Mouse (Mus musculus) left cerebral cortex, postnatal 10 days (tissue): Measurements from ENCODE around the gene Ryr3. TPM values are rescaled to one million over a fixed set of nuclear protein-coding genes. Genes with fewer than 3 reads are reported as not detected.

Source experiments
- DNase-seq, 2 experiments: peaks; one replicate each; pipeline ENCODE4 v3.0.0; 2021 to 2022; ENCODE audit warnings: low spot score in 2 of 2, mixed read lengths in 1 of 2; ENCODE audit errors: extremely low spot score in 1 of 2
- intact Hi-C: fragments of 180-260 bp; cut with DNase I; formaldehyde crosslinking; loops from one replicate; pipeline ENCODE4 v1.15.1; 2025
- microRNA-seq: library from miRNA; unstranded; fragments of <30 nt; microRNA quantifications from one replicate; pipeline ENCODE4 v1.2.0, GENCODE M21; 2022
- total RNA-seq, 2 experiments: library from RNA; stranded (reverse); gene quantifications; 2 replicates each; pipeline ENCODE4 v1.2.3; 2021

The Ryr3 gene
- total RNA-seq, 2 experiments from 2014 or later, result 34.2 to 39.4 TPM

DNA sequence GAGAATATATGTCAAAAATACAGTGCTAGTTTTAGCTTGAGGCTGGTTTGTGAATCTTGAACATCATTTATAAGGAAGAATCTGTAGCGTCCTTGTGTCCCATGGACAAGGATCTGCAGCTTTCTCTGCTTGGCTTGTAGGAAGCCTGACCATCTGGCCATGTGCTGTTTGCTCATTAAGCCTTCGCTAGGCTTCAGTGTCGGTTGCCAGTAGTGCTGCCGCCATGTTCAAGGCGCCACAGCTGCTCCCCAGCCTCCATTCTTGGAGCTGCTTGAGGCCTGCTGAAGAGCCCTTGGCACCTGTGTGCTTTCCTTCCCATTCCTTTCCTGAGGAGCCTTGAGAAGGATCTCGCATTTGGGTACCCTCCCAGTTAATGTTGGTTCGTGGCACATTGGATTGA lies 602.5 kb downstream of the Ryr3 start:
- no peak for DNase-seq
- intact Hi-C loops, result no loop called here

DNA sequence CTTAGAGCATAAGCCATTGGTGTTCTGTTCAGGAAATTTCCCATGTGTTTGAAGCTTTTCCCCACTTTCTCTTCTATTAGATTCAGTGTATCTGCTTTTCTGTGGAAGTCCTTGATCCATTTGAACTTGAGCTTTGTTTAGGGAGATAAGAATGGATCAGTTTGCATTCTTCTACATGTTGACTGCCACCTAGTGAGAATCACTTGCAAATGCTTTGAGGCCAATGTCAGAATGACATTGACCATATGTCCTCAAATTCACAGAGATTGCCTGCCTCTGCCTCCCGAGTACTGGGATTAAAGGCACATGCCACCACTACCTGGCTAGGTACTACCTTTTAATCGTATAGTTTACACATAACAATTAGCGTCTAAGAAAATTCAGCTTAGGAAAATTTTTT lies 604.3 kb downstream of the Ryr3 start:
- intact Hi-C loops, result no loop called here
- no peak for DNase-seq

DNA sequence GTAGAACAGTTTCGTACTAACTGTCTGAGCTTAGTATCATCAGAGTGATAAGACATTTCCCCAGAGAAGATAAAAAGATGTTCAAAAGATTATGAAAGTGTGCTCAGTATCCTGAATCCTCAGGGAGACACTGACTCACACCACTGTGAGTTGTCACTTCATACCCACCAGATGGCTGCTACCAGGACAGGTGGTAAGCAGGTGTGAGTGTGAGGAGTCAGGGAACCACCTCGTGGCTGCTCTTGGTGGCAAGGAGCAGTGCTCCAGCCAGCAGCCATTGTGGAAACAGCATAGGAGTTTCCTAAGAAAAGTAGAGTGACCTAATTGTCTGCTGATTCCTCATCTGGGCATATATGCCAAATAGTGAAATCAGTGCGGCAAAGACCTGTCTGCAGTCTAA lies 610.4 kb downstream of the Ryr3 start:
- intact Hi-C loops, result no loop called here
- DNase-seq, result no peak

DNA sequence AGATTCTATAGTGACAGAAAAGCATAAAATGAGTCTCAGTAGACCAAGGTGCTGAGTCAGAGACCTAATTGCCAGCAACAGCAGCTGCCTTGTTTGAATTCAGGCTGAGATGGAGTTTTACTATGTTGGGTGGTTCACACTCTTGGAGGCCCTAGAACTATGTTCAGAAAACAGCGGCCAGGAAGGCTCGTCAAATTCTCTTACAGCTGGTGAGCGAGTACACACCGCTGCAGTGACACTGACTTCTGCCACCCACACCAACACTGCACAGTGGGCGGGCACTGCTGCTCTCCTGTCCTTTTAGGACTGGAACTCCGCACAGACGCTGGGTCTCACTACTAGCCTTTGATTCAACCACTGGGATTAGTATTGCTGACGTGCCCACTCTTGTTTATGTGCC lies 614.4 kb downstream of the Ryr3 start:
- DNase-seq, result no peak
- intact Hi-C loops, result no loop called here

DNA sequence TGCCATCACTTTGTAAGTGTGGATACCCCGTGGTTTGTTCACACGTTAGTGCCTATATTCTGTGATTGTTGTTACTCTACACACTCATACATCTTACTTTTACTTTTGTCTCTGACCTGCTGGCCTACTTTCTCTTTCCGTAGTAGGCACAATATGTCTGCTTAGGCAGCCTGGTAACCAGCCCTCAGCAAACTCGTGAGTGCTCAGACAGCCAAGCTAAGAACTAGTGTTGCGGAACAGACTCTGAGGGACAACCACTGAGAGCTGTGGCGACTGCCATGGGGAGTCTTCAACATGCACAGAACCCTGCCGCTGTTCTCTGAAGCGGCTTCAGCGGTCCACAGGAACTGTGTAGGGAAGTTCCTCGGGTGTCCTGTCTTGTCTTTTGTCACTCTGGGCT lies 616.7 kb downstream of the Ryr3 start:
- no peak for DNase-seq
- intact Hi-C loops, result no loop called here

DNA sequence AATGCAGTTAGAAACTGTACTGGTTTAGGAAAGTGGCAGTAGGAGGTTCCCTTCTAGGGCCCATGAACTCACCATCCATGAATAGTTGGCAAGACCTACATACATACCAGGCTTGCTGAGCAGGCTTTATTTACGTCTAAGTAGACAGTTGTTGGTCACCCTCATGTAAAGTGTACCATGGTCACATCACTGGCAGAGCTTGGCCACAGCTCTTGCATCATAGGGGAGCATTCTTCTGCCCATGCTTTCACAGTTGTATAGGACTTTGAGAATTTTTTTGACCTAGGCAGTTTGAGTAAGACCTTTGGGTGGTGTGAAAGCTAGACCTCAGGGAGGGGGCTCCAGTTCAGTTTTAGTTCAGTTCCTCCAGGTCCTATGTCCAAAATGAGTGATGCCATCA lies 619.8 kb downstream of the Ryr3 start:
- intact Hi-C loops, result no loop called here
- no peak for DNase-seq

DNA sequence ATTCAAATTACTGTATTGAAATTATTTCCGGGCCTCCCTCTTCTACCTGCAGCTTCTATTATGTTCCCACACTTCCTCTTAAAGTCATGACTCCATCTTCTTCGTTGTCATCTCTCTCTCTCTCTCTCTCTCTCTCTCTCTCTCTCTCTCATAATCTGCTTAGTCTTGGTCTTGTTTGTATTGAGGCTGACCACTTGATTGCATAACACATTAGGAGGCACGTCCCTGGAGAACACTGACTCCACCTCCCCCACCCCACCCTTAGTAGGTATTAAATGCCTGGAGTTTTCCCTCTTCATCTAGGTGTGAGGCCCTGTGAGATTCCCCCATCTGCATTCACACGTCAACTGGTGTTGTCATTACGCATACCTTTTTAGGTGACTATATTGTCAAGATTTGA lies 620.5 kb downstream of the Ryr3 start:
- intact Hi-C loops, result no loop called here
- DNase-seq, result no peak

DNA sequence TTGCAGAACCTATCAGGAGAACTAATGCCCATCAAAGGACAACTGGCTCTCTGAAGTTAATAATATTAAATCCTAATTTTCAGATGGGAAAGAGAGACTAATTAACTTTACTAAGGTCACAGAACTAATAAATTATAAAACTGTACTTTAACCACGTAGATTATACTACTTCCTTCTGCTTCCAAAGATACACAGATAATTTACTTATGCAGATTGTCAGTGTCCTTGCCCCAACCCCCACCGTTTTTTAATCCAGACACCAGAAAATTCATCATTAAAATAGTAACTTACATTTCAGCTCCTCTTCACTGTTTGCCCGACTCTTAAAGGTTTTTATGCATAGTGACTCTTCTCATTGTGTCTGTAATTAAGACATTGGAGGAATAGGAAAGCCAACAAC lies 621.1 kb downstream of the Ryr3 start:
- no peak for DNase-seq
- intact Hi-C loops, result no loop called here

DNA sequence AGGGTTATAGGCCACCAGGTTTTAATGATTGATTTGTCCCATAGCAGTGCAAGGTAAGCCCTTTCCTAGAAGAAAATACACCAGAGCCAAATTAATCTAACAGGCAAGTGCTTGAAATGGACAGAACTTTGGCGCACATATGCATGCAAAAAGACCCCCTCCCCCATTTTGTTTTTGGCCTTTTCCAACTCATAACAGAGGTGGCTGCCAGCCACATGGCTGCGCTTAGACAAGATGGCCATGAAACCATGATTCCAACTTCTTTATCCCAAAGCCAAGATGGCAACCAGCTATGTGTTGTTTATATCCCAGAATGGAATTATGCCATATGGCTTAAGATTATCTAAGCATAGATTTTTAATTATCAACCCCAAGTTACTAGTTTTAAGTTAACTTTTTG lies 623.1 kb downstream of the Ryr3 start:
- no peak for DNase-seq
- intact Hi-C loops, result no loop called here

DNA sequence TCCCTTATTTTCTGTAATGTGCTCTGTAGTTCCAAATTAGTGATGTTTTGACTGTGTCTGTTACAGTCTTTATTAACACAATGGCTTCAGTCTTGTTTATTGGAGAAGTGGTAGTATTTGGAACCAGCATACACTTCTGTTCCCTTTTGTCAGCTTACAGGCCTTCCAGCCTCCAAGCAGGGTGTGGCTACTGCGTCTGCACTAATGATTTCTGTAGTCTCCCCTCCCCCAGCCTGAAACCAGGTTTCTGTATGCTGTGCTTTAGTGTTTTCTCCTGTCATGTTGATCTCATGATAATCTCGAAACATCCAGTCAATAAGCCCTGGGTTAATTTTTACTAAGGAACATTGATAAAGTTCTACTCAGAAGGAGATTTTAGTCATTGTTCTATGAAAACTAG lies 623.6 kb downstream of the Ryr3 start:
- no peak for DNase-seq
- intact Hi-C loops, result no loop called here

DNA sequence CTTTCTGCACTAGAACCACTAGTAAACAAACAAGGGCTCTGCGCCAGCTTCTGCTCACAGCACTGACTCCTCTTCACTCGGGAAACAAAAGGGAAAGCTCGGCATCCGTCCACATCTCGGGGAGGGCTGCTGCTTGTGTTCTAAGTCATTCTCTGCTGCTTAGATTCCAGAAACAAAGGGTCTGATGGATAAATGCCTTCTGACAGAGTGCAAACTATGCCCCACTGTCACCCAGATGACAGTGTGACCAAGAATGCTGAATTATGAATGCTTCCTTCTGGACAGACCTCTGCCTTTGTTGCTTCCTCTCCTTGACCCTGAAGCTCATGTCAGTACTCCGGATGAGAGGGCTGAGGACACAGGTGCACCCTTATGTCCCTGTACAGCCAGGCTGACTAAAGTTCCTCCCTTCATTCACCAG lies 625.4 kb downstream of the Ryr3 start:
- intact Hi-C loops, result no loop called here

DNA sequence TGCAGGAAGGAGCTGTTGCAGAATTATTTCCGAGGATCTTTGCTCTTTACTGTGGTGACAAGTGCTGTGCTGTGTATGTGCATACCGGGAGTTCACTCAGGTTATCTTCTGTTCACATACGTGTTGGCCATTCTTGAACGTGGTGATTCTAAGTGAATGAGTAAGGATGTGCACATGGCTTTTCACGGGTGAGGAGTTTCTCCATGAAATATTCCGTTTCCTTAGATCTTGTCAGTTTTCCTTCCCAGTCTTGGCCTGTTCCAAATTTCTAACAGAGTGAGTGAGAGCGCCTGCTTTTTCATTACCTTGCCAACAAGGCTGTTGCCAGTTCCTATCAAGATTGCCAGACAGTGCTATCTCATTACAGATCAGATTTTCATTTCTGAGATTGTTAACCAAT lies 625.9 kb downstream of the Ryr3 start:
- peak in 1 of 2 experiments; percentile 16 for DNase-seq
- intact Hi-C loops, result no loop called here

More for the DNA sequence above, 625.4 kb downstream of the Ryr3 start:
- DNase-seq, result peak; percentile 13 to 36

Small RNA genes within 50 kb of the gene (microRNA-seq; reads per million reads assigned to microRNA genes)
- gene Gm44374, result not detected

Other genes with a start within 250 kb of the Ryr3 start
- under 1 TPM in 1 of 2 experiments, not detected in 1; 0.28 TPM for gene Tmco5b, start 68.6 kb upstream of the Ryr3 start, total RNA-seq
- 10 to 100 TPM; 19.5 to 20.5 TPM for gene Fmn1, start 110.6 kb upstream of the Ryr3 start, total RNA-seq